Mouse (Mus musculus): ENCODE data around the gene Tcp11l1.

The Tcp11l1 gene

DNA sequence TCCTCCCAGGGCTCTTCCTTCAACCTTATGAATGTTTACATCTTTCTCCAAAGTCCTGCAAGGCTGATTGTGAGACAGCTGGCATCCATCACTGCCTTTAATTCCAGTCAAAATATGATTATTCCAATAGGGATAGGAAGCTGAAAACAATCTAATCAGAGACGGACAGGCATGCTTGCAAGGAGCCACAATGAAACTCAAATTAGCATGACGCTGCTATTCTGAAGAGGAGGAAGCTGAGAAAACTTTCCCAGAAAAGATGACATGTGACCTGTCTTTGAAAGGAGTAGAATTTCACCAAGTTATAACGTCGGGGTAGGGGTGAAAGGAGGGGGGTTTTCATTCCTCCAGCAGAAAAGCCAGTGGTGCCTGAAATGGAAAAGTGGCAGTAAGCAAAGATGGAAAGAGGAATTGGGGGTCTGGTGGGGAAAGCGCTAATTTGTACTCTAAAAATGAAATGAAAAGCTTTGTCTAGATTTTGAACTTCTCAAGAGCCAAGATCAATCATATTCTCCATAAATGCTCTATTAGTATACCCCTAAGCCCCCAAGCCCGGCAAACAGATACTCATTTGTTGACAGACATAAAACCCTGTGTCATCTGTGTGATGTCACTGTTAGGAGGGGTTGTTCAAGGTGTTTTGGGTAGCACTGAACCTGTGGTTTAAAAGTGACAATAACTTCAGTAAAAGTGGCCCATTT, 1.1 kb downstream of the Tcp11l1 start:
- no peak for DNase-seq

DNA sequence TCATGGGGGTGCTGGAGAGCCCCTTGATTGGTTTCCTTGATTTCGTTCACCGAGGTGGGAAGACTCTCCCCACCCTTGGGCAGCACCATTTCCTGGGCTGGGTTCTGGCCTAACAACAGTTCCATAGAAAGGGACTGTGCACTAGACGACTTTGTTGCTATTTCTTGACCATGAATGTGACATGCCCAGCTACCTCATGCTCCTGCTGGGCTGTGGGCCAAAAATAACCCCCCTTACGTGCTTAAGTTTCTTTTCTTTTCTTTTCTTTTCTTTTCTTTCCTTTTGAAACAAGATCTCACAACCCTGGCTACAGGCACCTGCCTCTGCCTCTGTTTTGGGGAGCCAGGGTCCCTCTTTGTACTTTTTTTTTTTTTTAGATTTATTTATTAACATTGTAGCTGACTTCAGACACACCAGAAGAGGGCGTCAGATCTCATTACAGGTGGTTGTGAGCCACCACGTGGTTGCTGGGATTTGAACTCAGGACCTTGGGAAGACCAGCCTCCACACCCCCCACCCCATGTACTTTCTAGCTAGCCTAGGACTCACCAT, 2.1 kb downstream of the Tcp11l1 start:
- DNase-seq, result peak in 1 of 2 experiments; percentile 15

DNA sequence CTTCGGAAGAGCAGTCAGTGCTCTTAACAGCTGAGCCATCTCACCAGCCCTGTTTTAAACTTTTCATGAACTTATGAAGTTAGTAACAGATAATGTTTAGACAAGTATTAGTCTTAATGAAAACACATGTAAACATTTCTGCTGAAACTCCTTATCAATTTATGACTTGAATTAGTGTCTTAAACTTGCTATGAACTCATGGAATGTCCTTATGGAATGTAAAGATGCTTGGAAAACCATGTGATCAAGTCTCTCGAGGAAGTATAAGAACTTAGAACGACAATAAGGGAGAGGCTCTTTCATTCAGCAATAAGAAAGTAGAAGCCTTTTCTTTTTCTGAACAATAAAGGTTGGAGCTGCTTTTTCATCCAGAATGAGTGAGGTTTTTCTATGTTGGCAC, 7.6 kb downstream of the Tcp11l1 start:
- no peak for DNase-seq

- DNase-seq, result no peak
Observed at GRCm38 (mm10) chr2:104703158-104703557, 8.8 kb downstream of the Tcp11l1 start.

GRCm38 (mm10) chr2:104699659-104700058, 12.3 kb downstream of the Tcp11l1 start:
- DNase-seq, result no peak

GRCm38 (mm10) chr2:104692551-104692950, 19.4 kb downstream of the Tcp11l1 start:
- peak in 1 of 2 experiments; percentile 25 for DNase-seq

DNA sequence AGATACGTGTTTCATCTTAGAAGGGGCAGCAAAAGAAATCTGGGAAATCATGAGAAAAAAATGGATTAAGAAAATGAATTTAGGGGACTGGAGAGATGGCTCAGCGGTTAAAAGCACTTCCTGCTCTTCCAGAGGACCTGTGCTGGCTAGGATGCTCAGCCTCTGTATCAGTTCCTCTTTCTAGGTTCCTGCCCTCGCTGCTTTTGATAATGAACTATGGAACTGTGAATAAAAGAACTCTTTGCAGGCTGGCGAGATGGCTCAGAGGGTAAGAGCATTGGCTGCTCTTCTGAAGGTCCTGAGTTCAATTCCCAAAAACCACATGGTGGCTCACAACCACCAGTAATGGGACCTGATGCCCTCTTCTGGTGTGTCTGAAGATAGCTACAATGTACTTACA, 21.2 kb downstream of the Tcp11l1 start:
- no peak for DNase-seq

DNA sequence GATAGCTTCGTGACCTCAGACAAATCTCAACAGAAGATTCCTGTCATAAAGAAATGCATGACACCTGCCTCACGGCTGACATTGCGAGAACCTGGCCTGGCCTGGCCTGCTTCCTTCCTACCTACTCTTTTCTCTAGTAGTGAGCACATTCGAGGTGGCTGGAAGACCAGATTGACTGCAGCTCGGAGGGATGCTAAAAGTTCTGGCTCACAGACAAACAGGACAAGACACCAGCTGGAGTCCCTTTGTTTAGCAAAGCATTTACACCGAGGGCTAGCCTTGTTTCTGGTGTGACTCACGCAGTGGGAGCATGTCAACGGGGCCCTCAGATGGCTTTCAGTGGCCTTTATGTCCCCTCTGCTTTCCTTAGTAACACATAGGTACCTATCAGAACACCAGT, 23.2 kb downstream of the Tcp11l1 start:
- DNase-seq, result no peak

DNA sequence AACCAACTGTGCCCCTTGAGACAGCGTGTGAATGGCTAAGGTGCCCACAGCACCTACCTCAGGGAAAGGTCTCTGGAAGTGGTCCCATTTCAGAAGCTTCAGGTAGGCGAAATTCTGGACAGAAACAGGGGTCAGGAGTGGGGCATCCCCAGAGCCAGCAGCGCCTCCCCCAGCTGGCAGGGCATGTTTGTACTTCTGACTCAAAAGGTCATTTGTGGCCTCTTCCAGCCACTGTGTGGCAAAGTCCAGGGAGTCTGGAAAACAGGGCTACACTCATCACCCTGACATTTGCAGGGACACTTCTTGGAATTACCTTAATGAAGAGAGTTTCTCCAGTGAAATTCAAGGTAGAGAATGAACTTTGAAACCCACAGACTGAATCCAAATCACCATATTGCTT, 23.6 kb downstream of the Tcp11l1 start:
- peak; percentile 35 to 68 for DNase-seq

DNA sequence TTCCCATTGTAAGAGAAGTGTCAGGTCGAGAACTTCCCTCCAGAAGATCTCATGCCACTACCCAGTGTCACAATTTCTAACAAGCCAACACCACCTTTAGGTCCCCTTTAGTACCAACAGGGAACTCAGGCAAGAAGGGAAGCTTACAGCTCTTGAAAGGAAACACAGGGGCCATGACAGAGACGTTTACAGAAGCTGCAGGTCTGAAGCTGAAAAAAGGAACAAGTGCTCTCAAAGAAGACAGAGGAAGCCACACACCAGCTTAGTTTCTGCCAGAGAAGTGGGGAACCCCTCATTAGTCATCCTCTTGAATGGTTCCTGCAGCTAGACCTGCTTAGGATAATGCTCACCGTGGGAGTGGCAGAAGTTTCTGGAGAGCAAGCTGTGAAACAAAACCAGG, 24.7 kb downstream of the Tcp11l1 start:
- no peak for DNase-seq

DNA sequence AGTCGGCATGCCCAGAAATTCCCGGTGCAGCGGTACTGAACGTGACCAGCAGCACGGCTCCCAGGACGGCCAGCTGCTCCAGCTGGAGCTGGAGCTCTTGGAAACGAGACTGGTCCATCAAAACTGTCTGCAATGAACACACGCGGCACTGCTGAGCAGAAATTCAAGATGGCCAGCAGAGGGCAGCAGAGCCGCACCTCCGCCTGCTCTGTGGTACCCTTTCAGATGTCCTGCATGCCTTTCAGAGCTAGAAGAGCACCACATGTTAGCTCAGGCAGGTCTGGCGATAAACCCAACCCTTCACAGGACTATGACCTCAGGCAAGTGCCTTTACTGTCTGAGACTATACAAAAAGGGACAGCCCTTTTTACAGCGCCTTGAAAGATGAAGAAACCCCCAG, 26.6 kb downstream of the Tcp11l1 start:
- DNase-seq, result peak; percentile 77 to 85

DNA sequence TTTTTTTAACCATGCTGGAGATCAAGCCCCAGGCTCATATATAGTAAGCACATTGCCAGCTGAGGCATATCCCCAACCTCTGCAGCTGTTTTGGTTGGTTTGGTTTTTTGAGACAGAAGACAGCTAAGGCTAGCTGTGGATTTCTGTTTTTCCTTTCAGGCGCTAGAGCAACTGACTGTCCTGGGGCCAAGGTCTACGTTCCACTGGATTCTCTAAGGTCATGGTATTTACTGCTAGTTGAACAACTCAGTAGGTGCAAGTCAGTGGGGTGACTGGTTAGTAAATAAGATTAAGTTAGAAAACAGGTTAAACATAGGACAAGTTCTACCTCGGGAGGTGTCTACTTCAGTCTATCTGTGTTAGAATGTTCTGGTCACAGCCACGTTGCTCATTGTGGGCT, 27.2 kb downstream of the Tcp11l1 start:
- peak in 1 of 2 experiments; percentile 28 for DNase-seq

GRCm38 (mm10) chr2:104677326-104677725, 34.6 kb downstream of the Tcp11l1 start:
- DNase-seq, result no peak

GRCm38 (mm10) chr2:104671724-104672123, 40.2 kb downstream of the Tcp11l1 start:
- DNase-seq, result no peak

GRCm38 (mm10) chr2:104669122-104669804, 42.7 kb downstream of the Tcp11l1 start:
- no peak for DNase-seq

GRCm38 (mm10) chr2:104663372-104664100, 48.4 kb downstream of the Tcp11l1 start:
- peak in 1 of 2 experiments; percentile 16 for DNase-seq

DNA sequence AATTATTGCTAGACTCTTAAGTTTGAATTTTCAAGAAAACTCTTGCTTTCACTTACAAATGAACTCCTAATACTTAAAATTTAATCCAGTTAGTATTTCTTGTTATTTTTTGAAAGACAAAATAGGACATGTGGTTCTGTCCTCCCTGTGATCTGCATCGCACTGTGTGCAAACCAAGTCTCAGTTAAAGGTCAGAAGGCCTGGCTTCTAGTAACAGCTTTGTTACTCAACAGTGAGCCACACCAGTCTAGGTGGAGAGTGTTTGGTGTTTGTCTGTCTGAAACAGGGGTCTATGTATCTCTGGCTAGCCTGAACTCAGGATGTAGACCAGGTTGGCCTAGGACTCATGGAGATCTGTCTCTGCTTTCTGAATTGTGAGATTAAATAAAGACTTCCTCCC, 53.3 kb downstream of the Tcp11l1 start:
- DNase-seq, result no peak

DNA sequence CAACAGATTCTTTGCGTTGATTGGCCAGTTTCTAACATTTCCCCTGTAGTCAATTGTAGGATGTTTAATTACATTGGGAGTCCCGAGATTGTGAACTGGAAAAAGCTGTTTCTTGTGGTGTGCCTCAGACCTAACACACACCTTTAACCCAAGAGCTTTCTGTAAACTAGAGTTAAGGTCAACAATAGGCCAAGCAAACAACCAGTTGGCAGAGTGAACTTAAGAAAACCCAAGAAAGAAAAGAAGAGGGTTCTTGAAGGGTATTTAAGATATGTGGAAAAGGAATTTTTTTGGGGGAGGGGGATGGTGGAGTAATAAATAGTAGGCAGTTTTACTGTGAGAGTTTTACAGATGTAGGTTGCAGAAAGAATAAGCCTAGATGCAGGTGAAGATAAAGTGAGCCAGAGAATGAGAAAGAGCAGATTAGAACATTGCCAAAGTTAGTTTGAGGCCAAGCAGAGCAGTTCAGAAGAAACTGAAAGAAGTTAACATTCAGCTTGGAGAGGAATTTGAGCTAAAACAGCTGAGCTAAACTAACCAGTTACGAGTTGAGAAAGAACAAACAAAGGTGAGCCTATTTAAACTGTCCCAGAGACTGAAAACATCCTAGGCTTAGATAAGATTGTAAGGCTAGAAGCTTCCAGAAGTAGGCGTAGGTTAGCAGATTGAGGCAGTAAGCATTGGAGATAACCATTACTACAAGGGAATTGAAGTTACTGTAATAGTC, 95.8 kb downstream of the Tcp11l1 start:
- DNase-seq, result no peak

DNA sequence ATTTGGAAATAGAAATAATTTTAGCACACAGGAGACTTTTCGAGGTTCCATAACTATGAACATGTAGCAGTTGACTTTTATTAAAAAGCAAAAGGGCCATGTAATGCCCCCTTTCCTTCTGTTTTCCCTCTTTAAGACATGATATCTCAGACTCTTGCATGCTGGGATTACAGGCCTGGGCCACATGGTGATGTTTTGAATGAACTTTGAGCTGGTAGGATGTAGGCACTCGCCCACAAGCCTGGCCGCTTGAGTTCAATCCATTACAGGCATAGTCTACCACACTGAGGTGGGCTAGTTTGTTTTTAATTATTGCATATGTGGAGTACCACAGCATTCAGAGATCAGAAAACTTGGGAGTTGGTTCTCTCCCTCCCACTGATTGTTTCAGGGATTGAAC, 97.2 kb downstream of the Tcp11l1 start:
- no peak for DNase-seq

All from kidney, postnatal 25 days (tissue).